Mouse (Mus musculus) embryo, embryonic 10.5 days (tissue): ENCODE measurements around the gene Atp6v1c2.

Experiments used
- DNase-seq: peaks from one replicate; pipeline ENCODE4 v3.0.0-alpha.2; 2015; ENCODE audit warnings: low spot score

Gene Atp6v1c2

DNA sequence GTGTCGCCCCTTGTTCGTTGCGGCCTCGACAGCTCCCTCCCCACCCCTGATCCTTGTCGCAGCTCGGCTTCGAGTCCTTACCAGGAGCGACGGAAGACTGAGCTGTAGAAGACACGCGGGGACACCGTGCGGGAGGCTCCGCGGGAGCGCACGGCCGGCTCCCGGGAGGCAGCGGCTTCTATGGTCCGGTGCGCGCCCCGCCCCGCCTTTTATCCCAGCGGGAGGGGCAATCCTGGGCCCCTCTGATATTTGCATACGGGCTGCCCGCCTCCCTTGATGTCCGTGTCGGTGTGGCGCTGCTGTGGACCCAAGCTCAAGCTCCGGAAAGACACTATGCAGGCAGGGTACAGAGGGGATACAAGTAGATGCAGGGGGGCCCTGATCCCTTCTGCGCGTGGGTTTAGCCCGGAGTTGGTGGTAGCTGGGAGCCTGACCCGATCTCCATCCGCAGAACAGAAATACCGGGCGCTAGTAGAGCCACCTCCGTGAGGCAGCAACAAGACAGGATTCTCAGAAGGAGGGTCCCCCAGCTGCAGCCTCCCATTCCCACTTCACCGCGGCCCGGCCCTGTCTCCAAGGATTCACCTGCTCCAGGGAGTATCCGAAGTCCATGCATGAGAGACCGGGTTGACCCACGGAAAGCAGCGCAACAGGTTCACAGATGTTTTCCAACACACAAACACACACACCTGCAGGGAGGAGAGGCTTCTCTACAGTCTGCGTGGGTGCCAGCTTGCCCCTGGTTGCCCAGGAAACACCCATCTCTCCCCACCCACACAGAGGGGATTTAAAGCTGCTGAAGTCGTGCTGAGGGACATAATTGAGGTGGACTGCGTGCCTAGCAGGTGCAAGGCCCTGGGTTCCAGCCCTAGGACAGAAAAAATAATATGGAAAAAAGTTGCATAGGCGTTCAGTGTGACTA, 4.3 kb downstream of the Atp6v1c2 start:
- DNase-seq = peak; percentile 40

DNA sequence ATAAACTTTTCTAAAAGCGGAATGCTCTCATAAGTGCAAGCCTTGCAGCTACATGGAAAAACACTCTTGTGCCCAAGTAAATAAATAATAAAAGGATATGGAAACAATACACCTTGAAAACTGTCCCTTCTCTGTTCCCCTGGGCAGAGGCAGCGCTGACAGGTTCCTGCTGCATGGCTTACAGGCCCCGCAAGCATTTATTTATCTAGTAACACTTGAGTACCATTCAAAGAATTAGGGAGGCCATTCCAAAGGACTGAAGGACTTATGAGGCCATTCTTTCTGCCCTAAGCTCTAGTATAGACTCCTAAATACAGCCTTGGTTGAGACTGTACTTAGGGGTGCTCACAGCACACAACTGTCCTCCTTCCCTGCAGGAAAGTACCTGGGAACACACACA, 10.7 kb downstream of the Atp6v1c2 start:
- no peak for DNase-seq

DNA sequence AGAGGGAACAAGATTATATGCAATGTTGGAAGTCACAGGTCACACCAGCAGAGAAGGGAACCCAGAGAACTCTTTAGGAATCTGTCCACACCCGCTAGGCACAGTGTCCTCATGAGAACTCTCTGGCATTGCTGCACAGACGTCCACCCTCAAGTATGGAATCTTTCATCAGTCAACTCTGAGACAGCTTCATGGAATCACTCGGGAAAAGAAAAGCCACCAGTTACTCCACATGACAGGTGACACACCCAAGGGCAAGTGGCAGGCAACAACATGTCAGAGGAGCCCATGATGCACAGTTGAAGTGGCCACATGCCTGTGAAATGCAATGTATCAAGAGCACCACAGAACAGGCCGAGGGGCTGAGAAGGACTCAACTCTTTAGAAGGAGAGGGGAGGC, 11.2 kb downstream of the Atp6v1c2 start:
- DNase-seq = no peak

DNA sequence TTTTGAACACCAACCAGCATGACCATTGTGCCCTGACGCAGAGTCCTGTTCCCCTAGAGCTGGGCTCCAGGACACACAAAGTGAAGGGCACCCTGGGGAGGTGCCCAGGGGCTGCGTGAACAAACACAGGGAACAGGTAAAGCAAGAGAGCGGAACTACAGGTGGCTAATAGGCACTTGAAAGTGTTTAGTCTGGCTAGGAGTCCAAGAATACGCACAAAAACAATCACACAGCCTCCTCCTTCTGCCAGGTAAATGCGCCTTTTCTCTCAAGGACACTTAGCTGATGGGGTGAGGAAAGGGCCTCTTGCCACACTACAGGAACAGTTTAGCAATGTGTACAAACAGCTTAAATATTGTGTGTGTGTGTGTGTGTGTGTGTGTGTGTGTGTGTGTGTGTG, 13.1 kb downstream of the Atp6v1c2 start:
- DNase-seq = no peak

DNA sequence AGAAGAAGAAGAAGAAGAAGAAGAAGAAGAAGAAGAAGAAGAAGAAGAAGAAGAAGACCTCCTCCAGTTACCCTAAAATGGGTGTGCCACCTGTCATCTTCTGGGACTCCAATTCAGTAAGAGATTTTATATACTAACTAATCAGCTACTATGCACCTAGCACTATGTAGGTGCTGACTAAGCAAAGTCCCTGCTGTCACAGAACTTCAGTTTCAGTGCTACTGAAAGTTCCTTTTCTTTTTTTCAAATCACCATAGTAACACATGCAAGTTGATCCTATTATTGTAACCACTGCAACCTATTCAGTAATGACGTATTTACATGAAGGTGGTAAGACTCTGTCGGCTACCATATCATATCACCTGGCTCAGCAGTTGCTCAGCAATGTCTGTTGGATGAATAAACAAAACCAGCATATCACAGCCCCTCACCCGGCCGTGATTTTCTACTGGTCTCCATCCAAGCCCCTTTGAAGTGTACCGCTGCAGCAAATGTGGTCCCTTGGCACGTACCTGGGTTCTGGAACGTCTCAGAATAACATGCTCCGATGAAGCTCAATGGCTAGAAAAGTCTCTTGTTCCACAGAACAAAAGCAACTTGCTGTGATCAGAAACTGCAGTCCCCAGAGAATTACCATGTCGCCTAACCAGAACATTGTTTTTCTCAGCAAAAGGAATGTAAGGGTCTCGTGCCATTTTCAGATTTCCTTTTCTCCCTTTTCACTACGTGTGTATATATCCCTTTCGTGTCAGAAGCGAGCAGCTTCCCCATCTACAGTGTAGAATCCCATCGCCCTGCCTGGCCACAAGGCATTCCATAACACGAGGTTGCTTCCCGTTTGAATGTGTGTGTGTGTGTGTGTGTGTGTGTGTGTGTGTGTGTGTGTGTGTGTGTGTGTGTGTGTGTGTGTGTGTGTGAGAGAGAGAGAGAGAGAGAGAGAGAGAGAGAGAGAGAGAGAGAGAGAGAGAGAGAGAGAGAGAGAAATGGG, 18.0 kb downstream of the Atp6v1c2 start:
- DNase-seq = no peak

DNA sequence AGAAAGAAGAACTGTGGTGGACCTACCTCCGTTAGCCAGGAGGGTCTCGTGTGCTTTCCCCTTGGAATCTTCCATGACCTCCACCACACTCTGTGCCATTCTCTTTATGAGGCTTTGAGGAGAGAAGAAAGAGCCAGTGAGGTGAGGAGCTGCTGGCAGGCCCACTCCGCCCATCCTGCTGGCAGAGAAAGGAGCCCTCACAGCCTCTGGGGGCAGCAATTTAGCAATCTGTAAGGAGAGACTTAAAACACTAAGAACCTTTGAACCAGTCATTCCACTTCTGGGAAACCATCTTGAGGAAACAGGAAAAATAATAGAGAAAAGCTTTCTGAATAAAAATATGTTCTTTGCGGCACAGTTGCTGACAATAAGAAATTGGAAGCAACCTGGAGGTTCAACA, 20.9 kb downstream of the Atp6v1c2 start:
- no peak for DNase-seq

DNA sequence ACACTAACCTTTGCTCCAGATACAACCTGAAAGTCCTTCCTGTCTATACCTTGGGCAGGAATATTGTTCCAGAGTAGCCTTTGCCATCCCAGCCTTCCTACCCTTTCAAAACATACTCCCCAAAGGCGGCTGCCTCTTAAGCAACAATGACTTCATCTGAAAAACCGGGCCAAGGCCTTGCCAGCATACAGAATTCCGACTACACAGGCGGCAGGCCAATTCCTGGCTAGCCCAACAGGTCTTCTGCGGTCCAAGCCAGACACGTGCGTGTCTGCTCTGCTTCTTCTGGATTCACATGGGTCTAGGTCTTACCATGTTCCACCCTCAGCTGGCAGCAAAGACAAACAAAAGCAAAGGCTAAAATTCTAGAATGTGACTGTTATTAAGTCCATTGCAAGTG, 23.7 kb downstream of the Atp6v1c2 start:
- no peak for DNase-seq

DNA sequence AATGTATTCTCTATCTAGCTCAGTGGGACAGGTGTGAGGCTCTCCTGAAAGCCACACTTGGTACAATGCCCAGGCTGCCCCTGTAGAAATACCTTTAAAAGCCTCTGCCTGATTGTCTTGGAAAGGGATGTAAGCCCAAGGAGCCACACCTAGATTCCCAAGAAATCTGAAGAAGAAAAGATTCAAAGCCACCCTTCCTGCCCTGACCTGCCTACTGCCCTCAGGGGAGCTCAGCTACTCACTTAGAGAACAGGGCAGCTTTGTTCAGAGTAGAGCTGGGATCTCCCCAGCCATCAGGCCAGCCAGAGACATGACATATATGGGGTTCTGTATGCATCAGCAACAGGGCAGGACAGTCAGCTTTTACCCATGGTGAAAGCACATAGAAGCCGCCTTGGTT, 29.3 kb downstream of the Atp6v1c2 start:
- DNase-seq = no peak

DNA sequence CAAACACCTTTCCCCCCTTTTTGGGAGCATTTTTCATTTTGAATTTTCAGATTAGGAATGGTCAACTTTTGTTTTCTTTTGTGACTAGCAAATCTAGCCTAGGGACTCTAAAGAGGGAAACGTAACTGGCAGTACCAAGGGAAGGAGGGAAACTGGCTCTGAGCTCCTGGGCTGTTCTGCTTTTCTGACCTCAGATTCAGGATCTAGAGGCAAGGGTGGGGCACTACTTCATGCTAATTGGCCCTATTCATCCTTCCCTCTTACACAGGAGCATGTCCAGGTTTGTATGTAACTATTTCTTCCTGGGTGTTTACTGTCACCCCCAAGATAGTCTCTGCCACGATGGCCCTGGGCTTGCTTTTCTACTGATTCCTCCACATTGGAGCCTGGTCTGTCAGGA, 32.3 kb downstream of the Atp6v1c2 start:
- no peak for DNase-seq

DNA sequence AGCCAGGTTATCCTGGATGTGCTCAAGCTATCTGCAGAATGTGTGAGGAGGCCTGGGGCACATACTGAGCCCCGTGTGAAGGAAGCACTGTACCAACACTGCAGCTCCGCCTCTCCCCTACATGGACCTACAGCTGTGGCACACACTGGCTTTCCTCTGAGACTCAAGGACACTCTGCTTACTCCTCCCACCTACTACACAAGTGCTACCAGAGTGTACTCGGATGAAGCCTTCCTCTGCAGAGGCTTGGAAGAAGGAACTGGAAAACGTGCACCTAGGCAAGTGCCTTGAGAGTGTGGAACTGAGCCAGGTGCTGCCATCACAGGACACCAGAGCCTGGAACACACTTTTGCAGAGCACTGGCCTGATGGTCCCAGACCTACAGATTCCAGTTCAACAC, 38.6 kb downstream of the Atp6v1c2 start:
- DNase-seq = no peak

DNA sequence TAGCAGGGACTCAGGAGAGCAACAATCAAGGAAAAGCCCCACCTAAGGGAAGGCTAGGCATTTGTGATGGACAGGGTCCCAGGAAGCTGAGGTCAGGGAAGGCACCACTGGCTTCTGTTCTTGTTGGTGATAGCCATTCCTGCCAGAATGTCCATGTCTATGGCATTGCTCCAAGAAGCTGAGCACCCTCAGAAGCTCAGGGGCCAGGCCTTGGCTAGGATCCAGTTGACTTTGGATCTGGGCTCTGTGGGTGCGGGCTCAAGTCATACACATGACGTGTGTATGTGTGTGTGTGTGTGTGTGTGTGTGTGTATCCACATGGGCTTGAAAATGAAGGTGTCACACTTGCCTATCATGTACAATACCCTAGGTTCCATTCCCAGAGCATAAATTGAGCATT, 39.2 kb downstream of the Atp6v1c2 start:
- no peak for DNase-seq

DNA sequence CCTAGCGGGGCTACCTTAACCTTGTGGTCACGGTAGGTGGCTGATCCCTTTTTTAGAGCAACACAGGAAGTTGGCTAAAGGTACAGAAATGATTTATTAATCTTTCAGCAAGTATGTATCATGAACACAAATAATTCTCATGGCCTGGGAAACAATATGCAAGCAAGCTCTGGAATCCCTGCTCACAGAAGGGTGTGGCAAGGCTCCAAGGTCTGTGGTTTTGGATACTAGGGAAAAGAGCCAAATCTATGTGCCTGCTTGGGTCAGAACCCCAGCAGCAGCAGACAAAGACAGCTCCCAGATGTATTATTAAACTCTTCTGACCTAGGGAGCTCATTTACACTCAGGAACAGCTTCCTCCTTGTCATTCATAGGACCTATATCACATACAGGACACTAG, 40.1 kb downstream of the Atp6v1c2 start:
- DNase-seq = no peak

DNA sequence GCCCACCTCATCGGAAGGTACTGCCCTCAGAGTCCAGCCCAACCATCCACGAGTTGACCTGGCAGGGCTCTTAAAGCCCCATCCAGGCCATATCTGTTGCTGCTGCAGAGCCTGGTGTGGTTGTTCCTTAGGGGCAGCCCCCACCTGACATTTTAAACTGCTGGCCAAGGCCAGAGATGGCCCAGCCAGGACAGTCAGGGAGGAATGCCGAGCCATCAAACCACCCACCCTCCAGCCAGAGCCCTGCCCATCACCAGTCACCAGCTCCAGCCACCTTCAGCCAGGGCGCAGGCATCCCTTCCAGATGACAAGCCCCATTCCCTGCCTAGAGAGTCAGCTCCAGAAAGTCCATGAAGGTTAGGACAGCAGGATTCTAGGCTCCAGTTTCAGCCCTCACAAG, 40.7 kb downstream of the Atp6v1c2 start:
- DNase-seq = no peak

DNA sequence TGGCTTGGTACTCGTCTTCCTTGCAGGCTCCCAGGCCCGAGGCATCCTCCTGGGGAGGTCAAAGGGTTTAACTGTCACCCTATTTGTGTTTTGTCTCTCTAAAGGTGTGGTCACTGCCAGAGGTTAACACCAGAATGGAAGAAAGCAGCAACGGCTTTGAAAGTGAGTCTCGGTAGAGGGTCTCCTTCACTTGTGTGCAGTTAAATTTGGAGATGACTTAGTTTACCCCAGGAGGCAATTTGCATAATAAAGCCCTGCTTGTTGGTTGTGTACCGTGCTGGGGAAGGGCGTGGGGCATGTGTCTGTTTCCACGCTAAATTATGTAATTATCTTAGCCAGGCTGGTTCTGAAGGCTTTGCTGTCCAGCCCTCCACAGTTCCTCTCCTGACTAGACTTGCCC, 55.3 kb downstream of the Atp6v1c2 start:
- DNase-seq = no peak

DNA sequence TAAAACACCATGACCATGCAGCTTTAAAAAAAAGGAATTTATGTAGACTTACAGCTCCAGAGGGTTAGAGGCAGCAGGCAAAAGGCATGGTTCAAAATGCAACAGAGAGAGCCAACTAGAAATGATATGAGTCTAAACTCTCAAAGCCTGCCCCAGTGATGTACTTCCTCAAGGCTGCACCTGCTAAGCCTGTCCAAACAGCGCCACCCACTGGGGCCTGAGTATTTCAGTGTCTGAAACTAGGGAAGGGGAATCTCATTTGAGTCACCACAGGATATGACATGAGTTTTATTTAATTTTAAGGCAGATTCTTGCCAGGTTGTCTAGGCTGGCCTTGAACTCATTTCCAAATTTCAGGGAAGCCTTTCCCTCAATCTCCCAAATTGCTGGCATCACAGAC, 57.9 kb downstream of the Atp6v1c2 start:
- peak; percentile 38 for DNase-seq

DNA sequence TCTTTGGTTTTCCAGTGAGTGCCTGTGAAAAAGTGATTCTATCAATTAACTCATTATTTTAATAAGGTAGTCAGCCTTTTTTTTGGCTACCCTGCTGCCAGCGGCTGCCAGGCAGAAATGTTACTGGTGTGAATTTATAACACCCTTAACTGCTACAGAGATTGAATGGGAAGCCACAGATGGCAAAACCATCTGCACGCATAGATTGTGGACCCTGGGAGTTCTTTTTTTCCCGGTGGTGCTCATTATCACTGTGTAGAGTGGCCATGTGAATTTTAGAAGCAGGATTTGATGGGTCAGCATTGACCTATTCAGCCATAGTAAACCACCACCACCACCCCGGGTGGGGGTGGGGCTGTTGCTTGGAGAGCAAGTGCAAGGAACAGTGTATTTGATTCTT, 61.8 kb downstream of the Atp6v1c2 start:
- peak; percentile 32 for DNase-seq

DNA sequence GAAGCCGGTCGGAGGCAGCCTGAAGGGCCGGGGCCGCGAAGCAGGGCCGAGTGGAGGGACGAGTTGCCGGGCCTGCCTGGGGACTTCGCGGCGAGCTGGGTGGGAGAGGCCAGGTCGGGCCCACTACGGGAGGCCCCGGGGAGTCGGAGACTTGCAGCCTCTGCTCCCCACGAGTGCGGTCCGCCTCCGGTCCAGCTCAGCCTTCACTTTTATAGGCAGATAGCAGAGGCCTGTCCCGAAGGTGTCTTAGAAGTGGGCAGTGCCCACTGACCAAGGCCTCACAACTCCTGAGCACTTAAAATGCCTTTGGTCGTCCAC, 62.5 kb downstream of the Atp6v1c2 start:
- peak; percentile 36 for DNase-seq

DNA sequence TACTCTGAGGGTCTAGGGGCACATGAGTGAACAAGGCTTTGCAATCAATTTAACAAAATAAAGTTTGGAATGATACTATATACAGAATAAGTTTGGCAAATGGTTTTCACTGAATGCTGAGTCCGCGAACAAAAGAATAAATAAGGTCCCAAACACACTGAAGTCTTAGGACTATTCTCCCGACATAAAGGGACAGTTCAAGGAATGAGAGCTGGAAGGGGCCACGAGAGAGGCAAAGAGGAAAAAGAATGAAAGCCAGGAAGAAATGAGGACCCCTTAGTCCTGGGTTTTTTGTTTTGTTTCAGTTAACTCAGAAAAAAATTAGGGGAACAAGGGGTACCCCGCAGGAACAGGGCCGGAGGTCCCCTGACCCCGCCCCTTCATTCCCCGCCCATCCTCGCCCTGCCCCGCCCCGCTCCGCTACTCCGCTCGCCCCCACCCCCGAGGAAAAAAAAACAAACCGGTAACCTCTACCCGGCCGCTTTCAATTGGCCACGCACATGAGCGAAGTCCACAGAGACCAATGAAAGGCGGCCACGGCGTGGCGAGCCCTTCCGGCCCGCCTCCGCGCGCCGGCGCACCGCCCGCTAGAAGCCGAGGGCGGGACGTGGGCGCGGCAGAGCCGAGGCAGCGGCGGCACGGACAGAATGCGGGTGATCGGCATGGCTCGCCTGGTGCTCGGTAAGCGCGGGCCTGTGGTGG, 63.0 kb downstream of the Atp6v1c2 start, which contains the start of gene Pdia6:
TSS of gene Pdia6 (plus strand) at position 575 of the 702 bp plus-strand sequence.
- peak; percentile 97 for DNase-seq

DNA sequence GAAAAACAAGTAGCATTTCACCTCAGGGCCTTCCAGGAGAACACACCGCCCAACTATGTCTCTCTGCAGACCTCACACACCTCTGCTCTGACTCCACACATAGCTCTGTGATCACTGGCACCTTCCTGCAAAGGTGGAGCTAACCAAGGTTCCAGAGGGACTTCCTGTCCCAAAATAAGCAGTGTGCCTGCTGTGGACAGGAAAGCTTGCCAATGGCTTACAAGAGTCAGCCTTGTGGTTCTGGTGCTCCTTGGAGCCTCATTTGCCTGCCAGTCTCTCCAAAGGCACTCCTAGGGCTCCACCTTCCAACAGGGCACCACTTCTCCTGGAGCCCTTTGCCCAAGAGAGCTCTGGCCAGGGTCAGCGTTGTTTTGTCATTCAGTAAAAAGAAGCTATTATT, 64.3 kb downstream of the Atp6v1c2 start:
- DNase-seq = no peak

DNA sequence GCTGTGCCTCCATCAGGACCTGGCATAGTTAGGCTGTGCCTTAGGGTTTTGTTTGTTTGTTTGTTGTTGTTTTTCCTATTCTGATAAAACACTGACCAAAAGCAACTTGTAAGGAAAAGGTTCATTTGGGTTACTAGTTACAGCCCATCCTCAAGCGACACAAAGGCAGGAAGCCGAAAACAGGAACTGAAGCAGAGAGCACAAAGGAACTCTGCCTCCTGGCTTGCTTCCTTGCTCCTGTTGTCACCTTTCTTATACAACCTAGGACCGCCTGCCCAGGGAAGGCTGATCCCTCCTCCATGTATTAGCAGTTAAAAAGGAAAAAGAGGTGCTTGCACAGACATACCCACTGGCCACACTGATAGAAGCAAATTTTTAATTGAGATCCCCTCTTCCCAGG, 65.3 kb downstream of the Atp6v1c2 start:
- DNase-seq = no peak

DNA sequence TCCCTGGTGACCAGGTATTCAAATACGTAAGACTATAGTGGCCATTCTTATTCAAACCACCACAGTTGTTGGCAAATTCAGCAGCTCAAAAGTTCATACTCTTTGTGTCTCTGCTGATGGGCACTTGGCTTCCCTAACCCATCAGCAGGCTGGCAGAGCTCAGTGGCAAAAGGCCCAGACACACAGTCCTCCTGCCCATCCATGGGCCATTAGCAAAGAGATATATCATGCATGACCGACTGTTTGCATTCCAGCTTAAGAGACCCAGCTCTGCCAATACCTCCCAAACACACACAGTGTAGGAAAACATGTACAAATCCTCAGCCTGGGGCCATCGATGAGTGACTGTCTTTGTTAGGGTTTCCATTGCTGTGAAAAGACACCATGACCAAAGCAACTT, 68.2 kb downstream of the Atp6v1c2 start:
- DNase-seq = no peak

DNA sequence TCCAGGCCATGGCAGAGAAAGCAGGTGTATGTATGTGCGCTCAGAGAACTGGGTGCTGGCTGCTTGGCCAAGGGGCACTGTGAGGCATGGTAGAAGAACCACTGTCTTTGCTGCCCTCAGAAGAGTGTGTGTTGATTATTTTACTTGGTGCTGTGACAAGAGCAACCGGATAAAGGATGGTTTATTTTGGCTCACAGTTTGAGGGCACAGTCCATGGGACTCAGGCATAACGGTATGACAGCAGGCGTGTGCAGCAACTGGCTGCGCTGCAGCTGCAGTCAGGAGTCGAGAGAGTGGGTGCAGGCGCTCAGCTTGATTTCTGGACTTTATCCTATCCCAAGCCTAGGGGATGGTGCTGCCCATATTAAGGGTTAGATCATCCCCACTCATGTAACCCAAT, 70.7 kb downstream of the Atp6v1c2 start:
- no peak for DNase-seq
